Mouse (Mus musculus): ENCODE measurements at regions not wholly inside any gene's neighbourhood (a gene's known extent, or its start where the extent isn't known, plus 50 kb on each side); places are given as distances from the start of the nearest gene placed in this dataset.

GRCm38 (mm10) chr1:181286146-181286545 is 66.3 kb upstream of the Cnih3 start:
- TF ChIP-seq CTCF (IDR thresholded peaks at IDR 0.05; ENCODE audit: low read depth), result no peak
- TF ChIP-seq EP300 (optimal IDR thresholded peaks at IDR 0.05), result no peak
